Mouse (Mus musculus): ENCODE measurements at regions not wholly inside any gene's neighbourhood (a gene's known extent, or its start where the extent isn't known, plus 50 kb on each side); places are given as distances from the start of the nearest gene placed in this dataset.

GRCm38 (mm10) chr12:48099727-48100126 is 1281.0 kb upstream of the Nova1 start:
- ATAC-seq (ENCODE audit: low FRiP score) (no peak), DNase-seq (ENCODE audit: low spot score) (peak; percentile 2)

GRCm38 (mm10) chr12:48086988-48087387 is 1268.3 kb upstream of the Nova1 start:
- no peaks in the 10 kb centered on the region for H3K27me3 ChIP-seq (ENCODE audit: insufficient read depth, low read length)
- H3K4me3 ChIP-seq (ENCODE audit: low read depth, low read length): no peak overlapping the region
- no peak overlapping the region for H3K27ac ChIP-seq (ENCODE audit: low read depth, low read length)
- no peaks in the 10 kb centered on the region for H3K36me3 ChIP-seq (ENCODE audit: insufficient read depth, low read length)
- H3K4me1 ChIP-seq (ENCODE audit: insufficient read depth, low read length): no peaks in the 10 kb centered on the region
- no peak overlapping the region for H3K9ac ChIP-seq (replicated peaks; ENCODE audit: low read length, poor library complexity, severe bottlenecking)
- DNase-seq (ENCODE audit: low spot score) (no peak), ATAC-seq (ENCODE audit: low FRiP score) (no peak)
- no peaks in the 10 kb centered on the region for H3K9me3 ChIP-seq (ENCODE audit: low read length)
- no peak for TF ChIP-seq CTCF (IDR thresholded peaks at IDR 0.05)
- H3K4me2 ChIP-seq (ENCODE audit: low read depth, low read length, poor library complexity, severe bottlenecking): no peak overlapping the region
- WGBS: 95% methylated on average over 5 of the region's 5 CpGs

More at GRCm38 (mm10) chr12:48099727-48100126, 1281.0 kb upstream of the Nova1 start:
- no peaks in the 10 kb centered on the region for H3K4me1 ChIP-seq (ENCODE audit: insufficient read depth, low read length)
- TF ChIP-seq CTCF (IDR thresholded peaks at IDR 0.05): no peak
- no peak overlapping the region for H3K9ac ChIP-seq (replicated peaks; ENCODE audit: low read length, poor library complexity, severe bottlenecking)
- WGBS: 45% methylated on average over 3 of the region's 3 CpGs
- no peak overlapping the region for H3K27ac ChIP-seq (ENCODE audit: low read depth, low read length)
- H3K9me3 ChIP-seq (ENCODE audit: low read length): 0 out of 2 replicates have a peak, but pooled peaks cover 4% of the 10 kb centered on the region
- H3K4me2 ChIP-seq (ENCODE audit: low read depth, low read length, poor library complexity, severe bottlenecking): no peak overlapping the region
- no peaks in the 10 kb centered on the region for H3K27me3 ChIP-seq (ENCODE audit: insufficient read depth, low read length)
- no peaks in the 10 kb centered on the region for H3K36me3 ChIP-seq (ENCODE audit: insufficient read depth, low read length)
- H3K4me3 ChIP-seq (ENCODE audit: low read depth, low read length): no peak overlapping the region

GRCm38 (mm10) chr12:48083377-48083776 is 1264.6 kb upstream of the Nova1 start:
- 85% methylated on average over 3 of the region's 3 CpGs for WGBS
- Histone ChIP-seq H3K4me2 (ENCODE audit: low read depth, low read length, poor library complexity, severe bottlenecking) (no peak overlapping the region), H3K27ac (ENCODE audit: low read depth, low read length) (no peak overlapping the region), H3K4me3 (ENCODE audit: low read depth, low read length) (no peak overlapping the region), H3K9ac (replicated peaks; ENCODE audit: low read length, poor library complexity, severe bottlenecking) (no peak overlapping the region), H3K9me3 (ENCODE audit: low read length) (no peaks in the 10 kb centered on the region), H3K27me3 (ENCODE audit: insufficient read depth, low read length) (no peaks in the 10 kb centered on the region), H3K36me3 (ENCODE audit: insufficient read depth, low read length) (no peaks in the 10 kb centered on the region), H3K4me1 (ENCODE audit: insufficient read depth, low read length) (no peaks in the 10 kb centered on the region)
- DNase-seq (ENCODE audit: low spot score) (no peak), ATAC-seq (ENCODE audit: low FRiP score) (no peak)
- TF ChIP-seq CTCF (IDR thresholded peaks at IDR 0.05): no peak

- no peak overlapping the region for H3K9ac ChIP-seq (replicated peaks; ENCODE audit: low read length, poor library complexity, severe bottlenecking)
- H3K27me3 ChIP-seq (ENCODE audit: insufficient read depth, low read length): no peaks in the 10 kb centered on the region
- H3K4me3 ChIP-seq (ENCODE audit: low read depth, low read length): no peak overlapping the region
- H3K27ac ChIP-seq (ENCODE audit: low read depth, low read length): peak overlapping the region; percentile 59
- no peaks in the 10 kb centered on the region for H3K9me3 ChIP-seq (ENCODE audit: low read length)
- no peak for TF ChIP-seq CTCF (IDR thresholded peaks at IDR 0.05)
- DNase-seq (ENCODE audit: low spot score) (no peak), ATAC-seq (ENCODE audit: low FRiP score) (peak; percentile 60; the same call in 1 of the 2 replicates)
- WGBS: 76% methylated on average over 2 of the region's 2 CpGs
- H3K4me2 ChIP-seq (ENCODE audit: low read depth, low read length, poor library complexity, severe bottlenecking): no peak overlapping the region
- H3K4me1 ChIP-seq (ENCODE audit: insufficient read depth, low read length): no peaks in the 10 kb centered on the region
- no peaks in the 10 kb centered on the region for H3K36me3 ChIP-seq (ENCODE audit: insufficient read depth, low read length)
Measured at GRCm38 (mm10) chr12:48062620-48062942, 1243.9 kb upstream of the Nova1 start.

GRCm38 (mm10) chr12:48061898-48062619 is 1243.3 kb upstream of the Nova1 start:
- no peaks in the 10 kb centered on the region for H3K27me3 ChIP-seq (ENCODE audit: insufficient read depth, low read length)
- ATAC-seq (ENCODE audit: low FRiP score) (0 out of 2 replicates have a peak, but pooled peaks have one; percentile 38), DNase-seq (ENCODE audit: low spot score) (peak; percentile 47)
- H3K4me1 ChIP-seq (ENCODE audit: insufficient read depth, low read length): no peaks in the 10 kb centered on the region
- H3K4me3 ChIP-seq (ENCODE audit: low read depth, low read length): no peak overlapping the region
- H3K4me2 ChIP-seq (ENCODE audit: low read depth, low read length, poor library complexity, severe bottlenecking): no peak overlapping the region
- peak overlapping the region; percentile 59 for H3K27ac ChIP-seq (ENCODE audit: low read depth, low read length)
- TF ChIP-seq CTCF (IDR thresholded peaks at IDR 0.05): no peak
- no peak overlapping the region for H3K9ac ChIP-seq (replicated peaks; ENCODE audit: low read length, poor library complexity, severe bottlenecking)
- no peaks in the 10 kb centered on the region for H3K9me3 ChIP-seq (ENCODE audit: low read length)
- WGBS: 55% methylated on average over 8 of the region's 8 CpGs
- H3K36me3 ChIP-seq (ENCODE audit: insufficient read depth, low read length): no peaks in the 10 kb centered on the region

DNA sequence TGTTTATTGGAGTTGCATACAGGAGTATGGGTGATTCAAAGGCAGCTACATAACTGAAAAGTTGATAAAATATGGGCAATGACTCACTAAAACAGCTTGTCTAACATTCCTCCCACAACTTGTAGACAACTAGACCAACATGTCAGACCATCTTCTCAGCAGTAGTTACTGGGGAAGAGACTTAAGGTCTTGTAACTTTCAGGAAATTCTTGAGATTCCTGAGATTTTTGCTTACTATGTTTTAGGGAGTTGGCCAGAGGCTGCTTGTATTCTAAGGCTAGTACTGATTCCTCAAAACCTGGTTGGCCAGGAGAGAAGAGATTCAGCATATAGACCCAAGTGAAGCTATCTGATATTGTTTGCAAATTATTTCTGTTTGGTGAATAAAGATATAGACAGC is 1201.7 kb upstream of the Nova1 start:
- no peaks in the 10 kb centered on the region for H3K4me1 ChIP-seq (ENCODE audit: insufficient read depth, low read length)
- no peaks in the 10 kb centered on the region for H3K9me3 ChIP-seq (ENCODE audit: low read length)
- no peak overlapping the region for H3K4me2 ChIP-seq (ENCODE audit: low read depth, low read length, poor library complexity, severe bottlenecking)
- no peaks in the 10 kb centered on the region for H3K36me3 ChIP-seq (ENCODE audit: insufficient read depth, low read length)
- no peak overlapping the region for H3K27ac ChIP-seq (ENCODE audit: low read depth, low read length)
- no peak for ATAC-seq (ENCODE audit: low FRiP score)
- H3K4me3 ChIP-seq (ENCODE audit: low read depth, low read length): no peak overlapping the region
- TF ChIP-seq CTCF (IDR thresholded peaks at IDR 0.05): no peak
- no peaks in the 10 kb centered on the region for H3K27me3 ChIP-seq (ENCODE audit: insufficient read depth, low read length)
- DNase-seq (ENCODE audit: low spot score): no peak
- no peak overlapping the region for H3K9ac ChIP-seq (replicated peaks; ENCODE audit: low read length, poor library complexity, severe bottlenecking)
